Mouse (Mus musculus): ENCODE data around the gene Armc8. TPM values are rescaled to one million over a fixed set of nuclear protein-coding genes. Genes with fewer than 3 reads are reported as not detected.
"Not testable (repeated sequence)": the region's sequence is repeated elsewhere in the genome, so short reads cannot be mapped to it uniquely, and the experiment has no call there.

The Armc8 gene
- polyA plus RNA-seq (2014; fragmentation: Nextera tagmentation; extraction: Ambion mirVana) = 20.5 and 20.6 TPM in 2 replicates

GRCm38 (mm10) chr9:99568347-99569070 lies at the start of gene Armc8:
Armc8 (minus strand) TSS chr9:99568899.
- under 1% methylated on average over 70 of the region's 70 CpGs for WGBS

DNA sequence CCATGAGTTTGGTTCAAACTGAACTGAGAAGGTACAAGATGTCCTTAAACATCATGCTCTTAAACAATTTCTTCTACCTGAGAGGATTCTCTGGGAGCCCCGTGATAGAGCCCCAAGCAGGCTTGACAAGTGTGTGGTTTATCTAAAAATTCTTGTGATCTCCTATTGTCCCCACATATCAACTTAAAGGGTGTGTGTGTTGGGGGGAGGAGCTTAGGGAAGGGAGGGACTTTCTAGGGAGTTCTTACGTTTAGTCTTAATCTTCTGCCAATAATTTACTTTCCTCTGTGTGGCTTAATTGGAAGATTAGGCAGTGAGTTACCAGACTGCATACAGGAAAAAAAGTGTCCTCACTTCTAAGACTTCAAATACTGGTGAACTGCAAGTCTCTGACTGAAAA lies 43.5 kb upstream of the Armc8 start, which contains the start of gene A4gnt:
Gene A4gnt (plus strand): TSS at position 301 of the 400 bp plus-strand sequence.
- Histone ChIP-seq H3K4me3 (ENCODE audit: low read depth, low read length) (no peak within 1 kb of the TSS), H3K9me3 (ENCODE audit: control insufficient read depth, low read length) (no peaks in the 10 kb centered on the region), H3K4me2 (ENCODE audit: low read depth, severe bottlenecking) (no peak within 1 kb of the TSS), H3K4me1 (ENCODE audit: control insufficient read depth, insufficient read depth, low read length) (no peaks in the 10 kb centered on the region), H3K9ac (ENCODE audit: low read length) (no peak within 1 kb of the TSS), H3K27ac (replicated peaks; ENCODE audit: low read depth, low read length) (no peak within 1 kb of the TSS), H3K36me3 (ENCODE audit: control insufficient read depth, insufficient read depth, low read length) (no peaks in the 10 kb centered on the region), H3K27me3 (ENCODE audit: control insufficient read depth, insufficient read depth, low read length) (no peaks in the 10 kb centered on the region)
- DNase-seq (ENCODE audit: low spot score) (no peak), ATAC-seq (ENCODE audit: insufficient number of reproducible peaks, low FRiP score, low TSS enrichment, low read depth) (no peak)
- 53% methylated on average over 2 of the region's 2 CpGs for WGBS

More at GRCm38 (mm10) chr9:99568347-99569070, at the start of gene Armc8:
- peak within 1 kb of the TSS; percentile 99 for H3K4me3 ChIP-seq (ENCODE audit: low read depth, low read length)
- DNase-seq (ENCODE audit: low spot score) = peak; percentile 93
- H3K36me3 ChIP-seq (ENCODE audit: control insufficient read depth, insufficient read depth, low read length) = no peaks in the 10 kb centered on the region
- H3K9ac ChIP-seq (ENCODE audit: low read length) = peak within 1 kb of the TSS; percentile 98
- H3K9me3 ChIP-seq (ENCODE audit: control insufficient read depth, low read length) = no peaks in the 10 kb centered on the region
- peak within 1 kb of the TSS; percentile 88 for H3K4me2 ChIP-seq (ENCODE audit: low read depth, severe bottlenecking)
- peak; percentile 93 for ATAC-seq (ENCODE audit: insufficient number of reproducible peaks, low FRiP score, low TSS enrichment, low read depth)
- peak within 1 kb of the TSS; percentile 96 for H3K27ac ChIP-seq (replicated peaks; ENCODE audit: low read depth, low read length)
- no peaks in the 10 kb centered on the region for H3K27me3 ChIP-seq (ENCODE audit: control insufficient read depth, insufficient read depth, low read length)
- H3K4me1 ChIP-seq (ENCODE audit: control insufficient read depth, insufficient read depth, low read length) = peaks cover 6% of the 10 kb centered on the region; the same call in 1 of the 2 replicates

DNA sequence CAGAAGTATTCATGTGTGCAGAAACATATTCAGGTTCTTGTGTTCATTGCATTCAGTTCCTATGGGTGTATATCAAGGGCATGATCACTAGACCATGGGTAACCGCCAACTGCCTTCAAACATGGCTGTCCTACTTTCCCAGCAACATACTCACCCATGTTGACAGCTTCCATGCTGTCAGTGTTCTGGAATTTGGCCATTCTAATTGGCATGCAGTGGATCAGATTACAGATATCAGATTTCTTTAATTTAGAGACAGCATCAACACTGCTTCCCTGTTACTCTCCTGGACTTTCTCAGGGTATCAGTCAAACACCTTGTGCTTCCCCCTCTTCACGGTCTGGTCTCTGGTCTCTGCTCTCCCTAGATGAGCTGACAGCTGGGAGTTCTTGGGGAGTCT lies 34.9 kb upstream of the Armc8 start:
- DNase-seq (ENCODE audit: low spot score) (no peak), ATAC-seq (ENCODE audit: insufficient number of reproducible peaks, low FRiP score, low TSS enrichment, low read depth) (no peak)
- H3K4me3 ChIP-seq (ENCODE audit: low read depth, low read length) = no peak overlapping the region
- no peak overlapping the region for H3K9ac ChIP-seq (ENCODE audit: low read length)
- no peaks in the 10 kb centered on the region for H3K27me3 ChIP-seq (ENCODE audit: control insufficient read depth, insufficient read depth, low read length)
- H3K4me2 ChIP-seq (ENCODE audit: low read depth, severe bottlenecking) = no peak overlapping the region
- no peaks in the 10 kb centered on the region for H3K36me3 ChIP-seq (ENCODE audit: control insufficient read depth, insufficient read depth, low read length)
- WGBS = 70% methylated on average over 2 of the region's 2 CpGs
- H3K9me3 ChIP-seq (ENCODE audit: control insufficient read depth, low read length) = no peaks in the 10 kb centered on the region
- no peak overlapping the region for H3K27ac ChIP-seq (replicated peaks; ENCODE audit: low read depth, low read length)
- H3K4me1 ChIP-seq (ENCODE audit: control insufficient read depth, insufficient read depth, low read length) = no peaks in the 10 kb centered on the region

- not testable (repeated sequence) for H3K9ac ChIP-seq (ENCODE audit: low read length); DNase-seq (ENCODE audit: low spot score); H3K27ac ChIP-seq (replicated peaks; ENCODE audit: low read depth, low read length); H3K4me3 ChIP-seq (ENCODE audit: low read depth, low read length); H3K4me2 ChIP-seq (ENCODE audit: low read depth, severe bottlenecking); ATAC-seq (ENCODE audit: insufficient number of reproducible peaks, low FRiP score, low TSS enrichment, low read depth); H3K36me3 ChIP-seq (ENCODE audit: control insufficient read depth, insufficient read depth, low read length); H3K9me3 ChIP-seq (ENCODE audit: control insufficient read depth, low read length); H3K4me1 ChIP-seq (ENCODE audit: control insufficient read depth, insufficient read depth, low read length); H3K27me3 ChIP-seq (ENCODE audit: control insufficient read depth, insufficient read depth, low read length)
- WGBS = 91% methylated on average over 6 of the region's 6 CpGs
Measured at GRCm38 (mm10) chr9:99599127-99599526, 30.4 kb upstream of the Armc8 start.

DNA sequence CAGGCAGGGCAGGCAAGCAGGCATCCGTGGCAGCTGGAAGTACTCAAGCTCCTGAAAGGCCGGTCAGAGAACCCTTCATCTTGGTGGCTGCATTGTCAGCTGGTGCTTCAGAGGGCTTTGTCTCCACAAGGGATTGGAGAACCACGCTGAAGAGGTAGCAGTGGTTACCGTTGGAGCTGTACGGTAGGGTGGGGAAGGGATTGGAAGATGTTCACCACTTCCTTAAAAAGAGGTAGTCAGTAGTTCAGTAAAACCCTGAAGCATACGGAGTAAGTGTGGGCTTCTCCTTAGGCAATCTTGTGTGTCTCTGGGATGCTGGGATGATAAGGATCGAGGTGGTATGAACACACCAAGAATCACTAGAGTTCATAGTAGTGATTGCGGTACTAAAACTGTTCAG lies 22.4 kb upstream of the Armc8 start:
- H3K4me1 ChIP-seq (ENCODE audit: control insufficient read depth, insufficient read depth, low read length) = no peaks in the 10 kb centered on the region
- no peak overlapping the region for H3K9ac ChIP-seq (ENCODE audit: low read length)
- H3K27ac ChIP-seq (replicated peaks; ENCODE audit: low read depth, low read length) = no peak overlapping the region
- ATAC-seq (ENCODE audit: insufficient number of reproducible peaks, low FRiP score, low TSS enrichment, low read depth) (no peak), DNase-seq (ENCODE audit: low spot score) (no peak)
- 75% methylated on average over 8 of the region's 8 CpGs for WGBS
- H3K4me2 ChIP-seq (ENCODE audit: low read depth, severe bottlenecking) = no peak overlapping the region
- no peaks in the 10 kb centered on the region for H3K27me3 ChIP-seq (ENCODE audit: control insufficient read depth, insufficient read depth, low read length)
- H3K4me3 ChIP-seq (ENCODE audit: low read depth, low read length) = no peak overlapping the region
- no peaks in the 10 kb centered on the region for H3K36me3 ChIP-seq (ENCODE audit: control insufficient read depth, insufficient read depth, low read length)
- H3K9me3 ChIP-seq (ENCODE audit: control insufficient read depth, low read length) = no peaks in the 10 kb centered on the region

DNA sequence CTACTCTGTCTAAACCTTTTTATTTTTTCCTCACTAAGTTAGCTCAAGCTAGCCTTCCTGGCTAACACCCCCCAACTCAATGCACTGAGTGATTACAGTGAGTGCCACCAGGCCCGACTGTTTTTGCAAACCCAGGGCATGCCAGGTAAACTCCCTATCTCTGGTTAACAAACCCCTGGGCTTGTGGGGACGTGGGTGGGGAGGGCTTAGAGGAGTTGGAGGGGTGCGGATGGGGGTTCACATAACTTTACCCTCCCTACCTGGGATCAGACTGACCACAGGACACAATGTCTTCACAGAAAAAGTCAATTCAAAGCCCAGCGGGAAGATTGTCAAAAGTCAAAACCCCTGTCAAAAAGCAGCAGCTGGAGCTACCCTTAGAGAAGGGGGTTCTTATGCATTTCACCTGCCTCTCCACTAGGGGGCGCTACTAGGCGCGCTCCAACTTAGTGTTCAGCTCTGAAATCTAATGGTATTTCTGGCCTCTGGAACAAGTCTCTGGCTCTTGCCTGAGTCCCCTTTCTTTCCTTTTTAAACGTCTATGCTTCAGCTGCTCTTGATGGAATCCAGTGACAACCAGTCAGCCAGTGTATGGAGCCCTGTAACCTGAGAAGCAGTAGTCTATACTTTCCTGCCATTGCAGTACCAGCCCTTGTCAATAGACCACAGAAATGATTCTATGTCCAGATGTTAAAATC lies 19.0 kb upstream of the Armc8 start:
- Histone ChIP-seq H3K9ac (ENCODE audit: low read length) (no peak overlapping the region), H3K27me3 (ENCODE audit: control insufficient read depth, insufficient read depth, low read length) (no peaks in the 10 kb centered on the region), H3K4me3 (ENCODE audit: low read depth, low read length) (no peak overlapping the region), H3K36me3 (ENCODE audit: control insufficient read depth, insufficient read depth, low read length) (peaks cover 8% of the 10 kb centered on the region; the same call in 1 of the 2 replicates), H3K9me3 (ENCODE audit: control insufficient read depth, low read length) (no peaks in the 10 kb centered on the region), H3K27ac (replicated peaks; ENCODE audit: low read depth, low read length) (no peak overlapping the region), H3K4me1 (ENCODE audit: control insufficient read depth, insufficient read depth, low read length) (no peaks in the 10 kb centered on the region), H3K4me2 (ENCODE audit: low read depth, severe bottlenecking) (no peak overlapping the region)
- DNase-seq (ENCODE audit: low spot score) (peak; percentile 80), ATAC-seq (ENCODE audit: insufficient number of reproducible peaks, low FRiP score, low TSS enrichment, low read depth) (peak; percentile 76; the same call in 1 of the 2 replicates)
- WGBS = 30% methylated on average over 8 of the region's 8 CpGs

DNA sequence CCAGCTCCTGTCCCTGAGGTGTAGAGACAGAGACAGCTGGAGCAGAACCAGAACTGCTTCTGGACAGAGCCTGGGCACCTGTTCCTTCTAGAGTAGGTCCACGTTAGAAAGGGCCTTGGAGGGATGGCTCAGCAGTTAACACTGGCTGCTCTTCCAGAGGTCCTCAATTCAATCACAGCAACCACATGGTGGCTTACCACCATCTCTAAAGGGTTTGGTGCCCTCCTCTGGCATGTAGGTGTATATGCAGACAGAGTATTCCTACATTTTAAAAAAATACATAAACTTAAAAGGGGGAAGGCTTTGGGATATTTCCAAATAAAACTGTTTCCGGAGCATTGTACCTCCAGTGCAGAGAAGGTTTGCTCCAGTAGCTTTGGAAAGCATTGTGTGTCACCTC lies 12.0 kb upstream of the Armc8 start:
- peaks cover 11% of the 10 kb centered on the region; the same call in 1 of the 2 replicates for H3K36me3 ChIP-seq (ENCODE audit: control insufficient read depth, insufficient read depth, low read length)
- ATAC-seq (ENCODE audit: insufficient number of reproducible peaks, low FRiP score, low TSS enrichment, low read depth) = no peak
- H3K4me2 ChIP-seq (ENCODE audit: low read depth, severe bottlenecking) = no peak overlapping the region
- no peak overlapping the region for H3K27ac ChIP-seq (replicated peaks; ENCODE audit: low read depth, low read length)
- H3K4me1 ChIP-seq (ENCODE audit: control insufficient read depth, insufficient read depth, low read length) = 0 out of 2 replicates have a peak, but pooled peaks cover 2% of the 10 kb centered on the region
- no peaks in the 10 kb centered on the region for H3K27me3 ChIP-seq (ENCODE audit: control insufficient read depth, insufficient read depth, low read length)
- DNase-seq (ENCODE audit: low spot score) = peak; percentile 37
- no peak overlapping the region for H3K4me3 ChIP-seq (ENCODE audit: low read depth, low read length)
- H3K9ac ChIP-seq (ENCODE audit: low read length) = no peak overlapping the region
- H3K9me3 ChIP-seq (ENCODE audit: control insufficient read depth, low read length) = no peaks in the 10 kb centered on the region
- 54% methylated on average over 2 of the region's 2 CpGs for WGBS

GRCm38 (mm10) chr9:99575677-99576480 lies 7.2 kb upstream of the Armc8 start, which contains the start of gene Dbr1:
Dbr1 (plus strand) TSS chr9:99575799.
- Histone ChIP-seq H3K9me3 (ENCODE audit: control insufficient read depth, low read length) (no peaks in the 10 kb centered on the region), H3K36me3 (ENCODE audit: control insufficient read depth, insufficient read depth, low read length) (no peaks in the 10 kb centered on the region), H3K27me3 (ENCODE audit: control insufficient read depth, insufficient read depth, low read length) (no peaks in the 10 kb centered on the region), H3K27ac (replicated peaks; ENCODE audit: low read depth, low read length) (peak within 1 kb of the TSS; percentile 72), H3K9ac (ENCODE audit: low read length) (peak within 1 kb of the TSS; percentile 88), H3K4me2 (ENCODE audit: low read depth, severe bottlenecking) (peak within 1 kb of the TSS; percentile 56), H3K4me3 (ENCODE audit: low read depth, low read length) (peak within 1 kb of the TSS; percentile 91), H3K4me1 (ENCODE audit: control insufficient read depth, insufficient read depth, low read length) (0 out of 2 replicates have a peak, but pooled peaks cover 2% of the 10 kb centered on the region)
- peak; percentile 93 for ATAC-seq (ENCODE audit: insufficient number of reproducible peaks, low FRiP score, low TSS enrichment, low read depth)
- under 1% methylated on average over 49 of the region's 57 CpGs for WGBS
- peak; percentile 95 for DNase-seq (ENCODE audit: low spot score)
